Mouse (Mus musculus) liver, embryonic 14.5 days (tissue): ENCODE measurements around the gene BC003965. TPM values are rescaled to one million over a fixed set of nuclear protein-coding genes. Genes with fewer than 3 reads are reported as not detected.
"Not testable (repeated sequence)": the region's sequence is repeated elsewhere in the genome, so short reads cannot be mapped to it uniquely, and the experiment has no call there.

Experiments used
- ATAC-seq: fragments of 200-750 bp; cut with Nextera tagmentation; 2 replicates; pipeline ENCODE4 v1.8.0; 2017; ENCODE audit warnings: moderate number of reproducible peaks, mild to moderate bottlenecking, moderate library complexity; ENCODE audit not compliant: insufficient read depth
- DNase-seq, 3 experiments: peaks; one replicate each; pipeline ENCODE4 v3.0.0-alpha.2; 2012 to 2013; ENCODE audit warnings: low read depth in 3 of 3, low spot score in 3 of 3
- H3K27ac ChIP-seq: fragments of 300-500 bp; sonication (generic); 2 replicates; pipeline ENCODE4 v1.5.1; 2014; ENCODE audit warnings: moderate library complexity, mild to moderate bottlenecking, control low read depth, inconsistent platforms
- H3K27me3 ChIP-seq: fragments of 300-500 bp; sonication (generic); 2 replicates; pipeline ENCODE4 v1.6.1; 2014; ENCODE audit warnings: mild to moderate bottlenecking, low read length, moderate library complexity; ENCODE audit not compliant: control insufficient read depth, insufficient read depth
- H3K36me3 ChIP-seq: fragments of 300-500 bp; sonication (generic); replicated peaks from 2 replicates; pipeline ENCODE4 v1.6.1; 2014; ENCODE audit warnings: low read depth; ENCODE audit not compliant: control insufficient read depth, insufficient read depth
- H3K4me1 ChIP-seq, 2 experiments: fragments of 200-500 bp in 1 of 2; fragments of 300-500 bp in 1 of 2; sonication (generic) in 1 of 2; replicated peaks; 2 replicates each; pipeline ENCODE4 v1.6.1; 2012 to 2014; ENCODE audit warnings: antibody characterized with exemption in 1 of 2, inconsistent platforms in 1 of 2, low read length in 1 of 2; ENCODE audit not compliant: control insufficient read depth in 2 of 2, insufficient read depth in 2 of 2
- H3K4me2 ChIP-seq: fragments of 300-500 bp; sonication (generic); 2 replicates; pipeline ENCODE4 v1.6.1; 2014; ENCODE audit warnings: low read depth, mild to moderate bottlenecking, control low read depth, moderate library complexity
- H3K4me3 ChIP-seq, 2 experiments: fragments of 200-500 bp in 1 of 2; fragments of 300-500 bp in 1 of 2; sonication (generic) in 1 of 2; 2 replicates each; pipeline ENCODE4 v1.5.1; 2012 to 2014; ENCODE audit warnings: low read depth in 2 of 2, low read length in 2 of 2, mild to moderate bottlenecking in 2 of 2, control low read depth in 1 of 2, inconsistent platforms in 1 of 2, moderate library complexity in 1 of 2; ENCODE audit not compliant: insufficient read depth in 1 of 2
- H3K9ac ChIP-seq: fragments of 300-500 bp; sonication (generic); replicated peaks from 2 replicates; pipeline ENCODE4 v1.6.1; 2014; ENCODE audit warnings: mild to moderate bottlenecking, control low read depth, moderate library complexity
- H3K9me3 ChIP-seq: fragments of 300-500 bp; sonication (generic); 2 replicates; pipeline ENCODE4 v1.6.1; 2016; ENCODE audit warnings: low read length, mixed read lengths; ENCODE audit not compliant: control insufficient read depth
- CTCF ChIP-seq: IDR thresholded peaks from 2 replicates; pipeline ENCODE4 v1.5.1; 2016; ENCODE audit warnings: antibody characterized with exemption, low read depth, control low read depth
- EP300 ChIP-seq: IDR thresholded peaks from 2 replicates; pipeline ENCODE4 v1.6.1; 2016; ENCODE audit warnings: antibody characterized with exemption, low read depth
- WGBS: fragments of 180-500 bp; shearing (Covaris S2); extraction: QIAGEN DNeasy Blood & Tissue Kit; methylation state at CpG from one replicate; pipeline ENCODE4 v1.1.7; 2014; ENCODE audit not compliant: insufficient replicate concordance; 5-methylcytosine and 5-hydroxymethylcytosine counted together
- polyA plus RNA-seq, 2 experiments: library from polyadenylated mRNA; depleted of rRNA in 1 of 2; stranded (reverse) in 1 of 2; unstranded in 1 of 2; fragments of >200 nt; fragmentation: Nextera tagmentation in 1 of 2; extraction: Ambion mirVana in 1 of 2; gene quantifications; 2 replicates each; pipeline versions ENCODE4 v1.2.1 to v1.2.3; 2012 to 2014

Gene BC003965
- polyA plus RNA-seq, 2 experiments, result 13.4 to 16.8 TPM

DNA sequence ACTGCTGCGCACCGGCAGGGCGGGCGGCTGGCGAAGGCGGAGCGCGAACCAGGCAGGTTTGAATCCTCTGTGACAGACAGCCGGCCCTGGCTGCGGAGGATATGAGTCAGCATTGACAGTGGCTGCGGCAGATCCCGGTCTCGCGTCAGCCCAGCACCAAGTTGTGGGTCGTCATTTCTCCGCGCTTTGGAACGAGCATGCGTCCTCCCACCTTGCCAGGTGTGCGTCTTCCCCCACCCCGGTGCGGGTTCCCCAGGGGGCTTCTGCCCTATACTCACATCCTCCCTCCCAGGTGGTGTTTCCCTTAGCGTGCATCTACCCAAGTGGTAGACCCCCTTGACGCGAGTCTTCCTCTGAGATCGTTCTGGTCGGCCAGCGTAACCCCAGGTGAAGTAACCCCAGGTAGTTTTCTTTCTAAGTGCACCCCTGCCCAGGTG, 38.2 kb downstream of the BC003965 start:
- not testable (repeated sequence) for H3K27me3 ChIP-seq, H3K36me3 ChIP-seq, H3K9me3 ChIP-seq
- Histone ChIP-seq H3K4me1 (peaks cover 45 to 54% of the 10 kb centered on the region in 2 experiments), H3K4me3 (peak overlapping the region; percentile 97 to 98), H3K4me2 (peak overlapping the region; percentile 82), H3K27ac (peak overlapping the region; percentile 99), H3K9ac (peak overlapping the region; percentile 99)
- WGBS, result 3% methylated on average over 15 of the region's 28 CpGs
- DNase-seq (peak in 1 of 3 experiments; percentile 23), ATAC-seq (peak; percentile 71)
- peak; percentile 6; the same call in 1 of the 2 replicates for TF ChIP-seq EP300

DNA sequence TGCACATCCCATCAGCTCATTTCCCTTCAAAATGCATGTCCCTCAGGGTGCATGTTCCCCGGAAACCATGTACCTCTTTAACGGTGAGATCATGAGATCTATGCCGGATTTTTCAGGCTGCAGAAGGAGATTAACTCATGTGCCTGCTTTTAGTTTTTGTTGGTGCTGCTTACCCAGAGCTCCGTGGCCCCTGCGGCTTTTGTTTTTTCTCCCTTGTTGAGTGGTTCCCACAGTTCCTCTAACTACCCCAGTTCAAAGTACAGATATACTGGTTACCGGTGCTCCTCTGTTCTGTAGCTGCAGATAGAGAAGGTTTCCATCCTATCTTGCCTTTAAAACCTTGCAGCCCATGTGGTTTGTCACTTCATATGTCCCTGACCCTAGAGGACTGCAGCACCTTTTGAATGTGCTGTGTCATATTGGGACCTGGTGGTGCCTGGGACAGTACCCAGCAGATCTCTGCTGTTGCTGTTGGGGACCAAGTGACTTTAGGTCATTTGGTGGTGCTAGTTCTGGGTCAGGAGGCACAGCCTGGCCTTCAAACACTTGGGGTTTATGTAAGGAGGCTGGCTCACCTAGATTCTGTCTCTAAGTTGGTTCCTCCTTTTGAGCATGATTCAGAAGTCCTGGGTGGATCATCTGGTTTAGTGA, 38.7 kb downstream of the BC003965 start:
- H3K27me3 ChIP-seq, result no peaks in the 10 kb centered on the region
- H3K9ac ChIP-seq, result peak overlapping the region; percentile 99
- peaks cover 6% of the 10 kb centered on the region for H3K36me3 ChIP-seq
- 0 out of 2 replicates have a peak, but pooled peaks have one; percentile 7 for TF ChIP-seq CTCF
- peak; percentile 64 for TF ChIP-seq EP300
- H3K9me3 ChIP-seq, result no peaks in the 10 kb centered on the region
- peak overlapping the region; percentile 82 for H3K4me2 ChIP-seq
- H3K27ac ChIP-seq, result peak overlapping the region; percentile 99
- peak; percentile 59 for ATAC-seq
- peak overlapping the region; percentile 97 to 98 for H3K4me3 ChIP-seq
- 3% methylated on average over 6 of the region's 6 CpGs for WGBS
- peaks cover 45 to 57% of the 10 kb centered on the region in 2 experiments for H3K4me1 ChIP-seq
- DNase-seq, result peak; percentile 47 to 72 (median 56)

DNA sequence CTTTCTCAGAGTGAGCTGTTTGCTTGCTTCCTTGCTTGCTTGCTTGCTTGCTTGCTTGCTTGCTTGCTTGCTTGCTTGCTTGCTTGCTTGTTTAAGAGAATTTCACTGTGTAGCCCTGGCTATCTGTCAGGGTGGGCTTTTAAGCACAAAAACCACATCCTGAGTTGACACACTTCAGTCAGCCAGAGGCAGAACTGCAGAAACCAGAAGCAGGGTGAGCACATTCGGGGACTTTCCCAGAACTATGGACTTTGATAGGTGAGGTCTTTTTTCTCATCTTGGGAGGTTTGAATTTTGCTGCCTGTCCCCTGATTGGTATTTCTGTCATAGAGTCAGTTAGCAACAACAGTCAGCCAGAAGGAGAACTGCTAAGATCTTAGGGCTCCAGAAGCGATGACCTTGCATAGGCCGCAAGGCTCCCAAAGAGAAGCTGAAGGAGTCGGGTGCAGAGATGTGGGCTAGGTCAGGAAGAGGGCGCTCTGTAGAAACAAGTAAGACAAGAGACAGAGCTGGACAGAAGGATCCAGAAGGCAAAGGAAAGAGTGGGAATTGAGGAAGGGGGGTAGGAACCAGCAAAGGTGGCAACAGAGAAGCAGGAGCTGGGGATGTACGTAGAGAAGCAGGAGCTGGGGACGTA, 40.4 kb downstream of the BC003965 start:
- ATAC-seq, result no peak
- H3K4me3 ChIP-seq, result peak overlapping the region; percentile 97 to 98
- peak overlapping the region; percentile 99 for H3K9ac ChIP-seq
- H3K27me3 ChIP-seq, result no peaks in the 10 kb centered on the region
- no peak for TF ChIP-seq EP300
- TF ChIP-seq CTCF, result 0 out of 2 replicates have a peak, but pooled peaks have one; percentile 40
- H3K9me3 ChIP-seq, result no peaks in the 10 kb centered on the region
- WGBS, result 52% methylated on average over 7 of the region's 7 CpGs
- H3K4me2 ChIP-seq, result peak overlapping the region; percentile 82
- peak in 1 of 3 experiments; percentile 38 for DNase-seq
- peaks cover 45 to 59% of the 10 kb centered on the region in 2 experiments for H3K4me1 ChIP-seq
- H3K36me3 ChIP-seq, result peaks cover 15% of the 10 kb centered on the region
- H3K27ac ChIP-seq, result peak overlapping the region; percentile 99

DNA sequence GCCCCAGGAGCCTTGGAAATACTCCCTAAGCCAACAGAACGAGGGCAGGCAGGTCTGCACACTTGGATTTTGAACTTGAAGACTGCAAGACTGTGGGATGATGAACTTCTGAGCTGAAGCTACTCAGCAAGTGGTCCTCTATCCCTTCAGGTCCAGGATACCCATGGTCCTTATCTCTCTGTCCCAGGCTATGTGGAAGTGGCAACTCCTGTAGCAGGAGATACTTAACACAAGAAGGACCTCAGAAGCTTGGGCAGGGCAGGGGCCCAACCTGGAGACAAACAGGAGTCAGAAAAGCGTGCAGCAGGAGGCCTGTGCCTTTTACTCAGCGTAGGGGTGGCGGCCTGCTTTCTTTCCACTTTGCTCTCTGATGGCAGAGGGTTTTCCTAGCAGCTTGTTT, 41.3 kb downstream of the BC003965 start:
- Histone ChIP-seq H3K27ac (peak overlapping the region; percentile 99), H3K9me3 (no peaks in the 10 kb centered on the region), H3K27me3 (no peaks in the 10 kb centered on the region), H3K4me2 (peak overlapping the region; percentile 82), H3K4me1 (peaks cover 45 to 57% of the 10 kb centered on the region in 2 experiments), H3K36me3 (peaks cover 23% of the 10 kb centered on the region), H3K9ac (peak overlapping the region; percentile 99), H3K4me3 (peak overlapping the region; percentile 97 to 98)
- DNase-seq (peak; percentile 68 to 78 (median 71)), ATAC-seq (peak; percentile 66)
- 19% methylated on average over 4 of the region's 4 CpGs for WGBS
- TF ChIP-seq EP300 (peak; percentile 84), CTCF (no peak)

DNA sequence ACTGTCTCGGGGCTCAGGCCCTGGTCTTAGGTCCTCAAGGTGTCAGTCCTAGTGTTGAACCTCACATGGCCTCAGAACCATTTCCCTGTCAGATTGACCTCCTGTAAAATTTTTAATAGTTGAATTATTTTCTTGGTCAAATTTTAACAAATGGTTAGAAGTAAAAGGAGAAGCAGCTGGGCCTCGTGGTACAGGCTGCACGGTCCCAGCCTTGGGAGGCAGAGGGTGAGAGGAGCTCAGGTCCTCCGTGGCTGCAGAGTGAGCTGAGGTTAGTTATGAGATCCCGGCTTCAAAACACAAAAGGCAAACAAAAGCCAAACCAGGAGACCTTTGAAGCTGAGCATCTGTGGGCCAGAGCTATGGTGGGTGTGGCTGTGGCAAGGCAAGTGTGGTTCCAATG, 43.6 kb downstream of the BC003965 start:
- peaks cover 32% of the 10 kb centered on the region for H3K36me3 ChIP-seq
- 88% methylated on average over 5 of the region's 5 CpGs for WGBS
- no peak overlapping the region for H3K4me2 ChIP-seq
- no peak overlapping the region for H3K4me3 ChIP-seq
- H3K4me1 ChIP-seq, result peaks cover 34 to 45% of the 10 kb centered on the region in 2 experiments
- H3K9me3 ChIP-seq, result no peaks in the 10 kb centered on the region
- ATAC-seq, result no peak
- H3K27ac ChIP-seq, result no peak overlapping the region
- DNase-seq, result no peak
- TF ChIP-seq EP300 (no peak), CTCF (no peak)
- H3K9ac ChIP-seq, result no peak overlapping the region
- H3K27me3 ChIP-seq, result no peaks in the 10 kb centered on the region

DNA sequence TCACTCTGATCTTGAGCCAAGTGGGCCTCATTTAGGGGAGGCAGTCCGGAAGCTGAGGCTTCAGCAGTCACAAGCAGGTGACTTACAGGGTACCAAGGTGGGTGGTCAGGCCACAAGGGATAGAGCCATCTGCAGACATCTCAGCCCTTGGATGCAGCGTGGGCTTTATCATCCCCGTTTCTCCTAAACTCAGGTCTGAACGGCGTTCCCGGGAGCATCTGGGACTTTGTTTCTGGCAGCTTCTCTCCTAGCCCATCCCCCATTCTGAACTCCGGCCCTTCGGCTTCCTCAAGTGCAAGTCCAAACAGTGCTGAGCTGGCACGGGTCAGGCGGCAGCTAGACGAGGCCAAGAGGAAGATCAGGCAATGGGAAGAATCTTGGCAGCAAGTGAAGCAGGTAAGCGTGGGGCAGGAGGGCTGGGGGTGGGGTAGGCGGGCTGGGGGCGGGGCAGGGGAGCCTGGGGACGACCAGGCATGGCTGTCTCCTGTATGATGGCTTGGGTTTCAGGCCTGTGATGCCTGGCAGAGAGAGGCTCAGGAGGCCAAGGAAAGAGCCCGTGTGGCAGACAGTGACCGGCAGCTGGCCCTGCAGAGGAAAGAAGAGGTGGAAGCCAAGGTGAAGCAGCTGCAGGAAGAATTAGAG, 45.8 kb downstream of the BC003965 start:
- H3K4me3 ChIP-seq, H3K27me3 ChIP-seq, H3K9ac ChIP-seq, H3K4me2 ChIP-seq, H3K27ac ChIP-seq, DNase-seq, H3K9me3 ChIP-seq, ATAC-seq: not testable (repeated sequence)
- H3K4me1 ChIP-seq, result peaks cover 18 to 27% of the 10 kb centered on the region in 2 experiments
- peaks cover 40% of the 10 kb centered on the region for H3K36me3 ChIP-seq
- WGBS, result 79% methylated on average over 14 of the region's 17 CpGs
